Mouse (Mus musculus) MEL (cell line): ENCODE data around the gene 1700029I15Rik. TPM values are rescaled to one million over a fixed set of nuclear protein-coding genes. Genes with fewer than 3 reads are reported as not detected.

Experiments
- DNase-seq: peaks from one replicate; pipeline ENCODE4 v3.0.0; 2011; ENCODE audit warnings: low read depth, low spot score
- H3K27ac ChIP-seq: 2 replicates; pipeline ENCODE4 v1.5.1; 2012; ENCODE audit warnings: low read depth, mild to moderate bottlenecking, control low read depth, low read length, moderate library complexity; ENCODE audit not compliant: control insufficient read depth
- H3K27me3 ChIP-seq, 2 experiments: fragments of 150-350 bp in 1 of 2; sonication (generic) in 1 of 2; 2 replicates each; pipeline ENCODE4 v1.6.1; 2012; ENCODE audit warnings: low read length in 2 of 2, mild to moderate bottlenecking in 2 of 2, improper control_type of control experiment in 1 of 2, moderate library complexity in 1 of 2; ENCODE audit not compliant: insufficient read depth in 2 of 2, control insufficient read depth in 1 of 2
- H3K36me3 ChIP-seq, 2 experiments: 2 replicates each; pipeline ENCODE4 v1.6.1; 2012 to 2014; ENCODE audit warnings: low read length in 2 of 2, improper control_type of control experiment in 1 of 2, inconsistent platforms in 1 of 2, mild to moderate bottlenecking in 1 of 2; ENCODE audit not compliant: insufficient read depth in 2 of 2, control insufficient read depth in 1 of 2
- H3K4me1 ChIP-seq, 2 experiments: fragments of 150-350 bp in 1 of 2; sonication (generic) in 1 of 2; 2 replicates each; pipeline ENCODE4 v1.6.1; 2012; ENCODE audit warnings: low read length in 2 of 2, improper control_type of control experiment in 1 of 2, mild to moderate bottlenecking in 1 of 2; ENCODE audit not compliant: insufficient read depth in 2 of 2, control insufficient read depth in 1 of 2
- H3K4me3 ChIP-seq, 2 experiments: fragments of 150-350 bp in 1 of 2; sonication (generic) in 1 of 2; 2 replicates each; pipeline ENCODE4 v1.5.1; 2012; ENCODE audit warnings: low read depth in 2 of 2, low read length in 2 of 2, mild to moderate bottlenecking in 2 of 2, moderate library complexity in 2 of 2, control low read depth in 1 of 2, improper control_type of control experiment in 1 of 2; ENCODE audit not compliant: control insufficient read depth in 1 of 2, insufficient read depth in 1 of 2
- H3K79me2 ChIP-seq: 2 replicates; pipeline ENCODE4 v1.6.1; 2012; ENCODE audit warnings: mild to moderate bottlenecking, low read length, moderate library complexity; ENCODE audit not compliant: control insufficient read depth, poor library complexity, insufficient read depth
- H3K9ac ChIP-seq: 2 replicates; pipeline ENCODE4 v1.6.1; 2012; ENCODE audit warnings: low read depth, mild to moderate bottlenecking, control low read depth, low read length, moderate library complexity; ENCODE audit not compliant: control insufficient read depth, poor library complexity, severe bottlenecking
- H3K9me3 ChIP-seq: fragments of 150-350 bp; sonication (generic); replicated peaks from 2 replicates; pipeline ENCODE4 v1.6.1; 2012; ENCODE audit warnings: mild to moderate bottlenecking, low read length, improper control_type of control experiment, moderate library complexity; ENCODE audit not compliant: insufficient read depth
- CTCF ChIP-seq, 3 experiments: IDR thresholded peaks in 2 of 3; conservative IDR thresholded peaks in 1 of 3; 2 replicates each; pipeline ENCODE4 v1.5.1; 2011 to 2012; ENCODE audit warnings: low read length in 3 of 3, low read depth in 2 of 3, mild to moderate bottlenecking in 2 of 3, improper control_type of control experiment in 1 of 3, inconsistent platforms in 1 of 3, mixed read lengths in 1 of 3, moderate library complexity in 1 of 3; ENCODE audit not compliant: control insufficient read depth in 1 of 3, insufficient read depth in 1 of 3, poor library complexity in 1 of 3, severe bottlenecking in 1 of 3
- E2F4 ChIP-seq: IDR thresholded peaks from 2 replicates; pipeline ENCODE4 v1.6.1; 2011; ENCODE audit warnings: low read depth, low read length, improper control_type of control experiment, borderline replicate concordance
- ETS1 ChIP-seq: IDR thresholded peaks from 2 replicates; pipeline ENCODE4 v1.6.1; 2012; ENCODE audit warnings: low read depth, mild to moderate bottlenecking, inconsistent platforms, low read length, improper control_type of control experiment, moderate library complexity
- GABPA ChIP-seq: IDR thresholded peaks from 2 replicates; pipeline ENCODE4 v1.6.1; 2012; ENCODE audit warnings: low read depth, mild to moderate bottlenecking, inconsistent platforms, low read length, improper control_type of control experiment, moderate library complexity
- HCFC1 ChIP-seq: IDR thresholded peaks from 2 replicates; pipeline ENCODE4 v1.6.1; 2012; ENCODE audit warnings: low read depth, mild to moderate bottlenecking, inconsistent platforms, low read length, improper control_type of control experiment, moderate library complexity
- MAFK ChIP-seq: IDR thresholded peaks from 2 replicates; pipeline ENCODE4 v1.6.1; 2011; ENCODE audit warnings: low read depth, mild to moderate bottlenecking, low read length, improper control_type of control experiment, borderline replicate concordance
- MEF2A ChIP-seq: IDR thresholded peaks from 2 replicates; pipeline ENCODE4 v1.6.1; 2014; ENCODE audit warnings: low read depth, mild to moderate bottlenecking, inconsistent platforms, low read length, improper control_type of control experiment; ENCODE audit not compliant: poor library complexity, insufficient replicate concordance, severe bottlenecking; ENCODE audit errors: extremely low read depth
- MXI1 ChIP-seq: IDR thresholded peaks from 2 replicates; pipeline ENCODE4 v1.6.1; 2011; ENCODE audit warnings: mild to moderate bottlenecking, low read depth, low read length, improper control_type of control experiment
- POLR2AphosphoS2 ChIP-seq: IDR thresholded peaks from 2 replicates; pipeline ENCODE4 v1.6.1; 2011; ENCODE audit warnings: low read length, improper control_type of control experiment
- RAD21 ChIP-seq: IDR thresholded peaks from 2 replicates; pipeline ENCODE4 v1.6.1; 2011; ENCODE audit warnings: mild to moderate bottlenecking, low read depth, low read length, improper control_type of control experiment
- SMC3 ChIP-seq: IDR thresholded peaks from 2 replicates; pipeline ENCODE4 v1.6.1; 2011; ENCODE audit warnings: low read depth, low read length, improper control_type of control experiment
- TBP ChIP-seq: IDR thresholded peaks from 2 replicates; pipeline ENCODE4 v1.8.0; 2011; ENCODE audit warnings: low read depth, low read length, improper control_type of control experiment
- TCF12 ChIP-seq: IDR thresholded peaks from 2 replicates; pipeline ENCODE4 v1.6.1; 2014; ENCODE audit warnings: low read depth, mild to moderate bottlenecking, inconsistent platforms, low read length, improper control_type of control experiment, moderate library complexity
- UBTF ChIP-seq: IDR thresholded peaks from 2 replicates; pipeline ENCODE4 v1.6.1; 2012; ENCODE audit warnings: low read depth, mild to moderate bottlenecking, inconsistent platforms, low read length, improper control_type of control experiment, moderate library complexity, borderline replicate concordance; ENCODE audit not compliant: insufficient read depth
- ZKSCAN1 ChIP-seq: IDR thresholded peaks from 2 replicates; pipeline ENCODE4 v1.6.1; 2012; ENCODE audit warnings: low read depth, mild to moderate bottlenecking, inconsistent platforms, low read length, improper control_type of control experiment, moderate library complexity
- ZMIZ1 ChIP-seq: IDR thresholded peaks from 2 replicates; pipeline ENCODE4 v1.6.1; 2012; ENCODE audit warnings: low read depth, mild to moderate bottlenecking, inconsistent platforms, low read length, improper control_type of control experiment, moderate library complexity
- polyA plus RNA-seq, 2 experiments: library from polyadenylated mRNA; stranded (reverse) in 1 of 2; unstranded in 1 of 2; fragments of >175 nt in 1 of 2; fragments of >200 nt in 1 of 2; gene quantifications; 2 replicates each; pipeline versions ENCODE4 v1.2.1 to v1.2.4; 2012; ENCODE audit warnings: low replicate concordance in 2 of 2, low read depth in 1 of 2; ENCODE audit not compliant: insufficient read length in 2 of 2, insufficient read depth in 1 of 2, missing spikeins in 1 of 2
- total RNA-seq: library from RNA; depleted of rRNA; stranded (reverse); fragments of 300-350 nt; gene quantifications from 2 replicates; pipeline ENCODE4 v1.2.3, GENCODE M21; 2012

1700029I15Rik gene
- total and polyA plus RNA-seq, 3 experiments, result 0.65 to 3.2 TPM; not detected in 1

GRCm38 (mm10) chr2:92392318-92393264 is 10.3 kb downstream of the 1700029I15Rik start:
- DNase-seq, result no peak
- no peak for TF ChIP-seq UBTF
- TF ChIP-seq TCF12, result no peak
- TF ChIP-seq HCFC1, result no peak
- no peak for TF ChIP-seq GABPA
- TF ChIP-seq MXI1, result no peak
- TF ChIP-seq ETS1, result no peak
- TF ChIP-seq E2F4, result no peak
- no peak for TF ChIP-seq POLR2AphosphoS2
- TF ChIP-seq TBP, result no peak
- TF ChIP-seq ZMIZ1, result no peak
- TF ChIP-seq SMC3, result no peak
- no peak for TF ChIP-seq MAFK
- TF ChIP-seq ZKSCAN1, result no peak
- no peak overlapping the region for H3K4me3 ChIP-seq
- H3K27me3 ChIP-seq, result no peaks in the 10 kb centered on the region
- H3K9me3 ChIP-seq, result no peaks in the 10 kb centered on the region
- no peak overlapping the region for H3K9ac ChIP-seq
- no peak overlapping the region for H3K27ac ChIP-seq
- peaks cover 0 to 11% of the 10 kb centered on the region in 2 experiments; a peak in 2 of 4 replicates for H3K36me3 ChIP-seq
- H3K4me1 ChIP-seq, result peaks cover 9 to 21% of the 10 kb centered on the region in 2 experiments
- H3K79me2 ChIP-seq, result no peaks in the 10 kb centered on the region

GRCm38 (mm10) chr2:92395535-92395934 is 13.2 kb downstream of the 1700029I15Rik start:
- no peak overlapping the region for H3K9ac ChIP-seq
- H3K79me2 ChIP-seq, result no peaks in the 10 kb centered on the region
- H3K36me3 ChIP-seq, result peaks cover 0 to under 1% of the 10 kb centered on the region in 2 experiments; a peak in 2 of 4 replicates
- H3K27ac ChIP-seq, result no peak overlapping the region
- no peak for DNase-seq
- no peak overlapping the region for H3K4me3 ChIP-seq
- peaks cover 2 to 8% of the 10 kb centered on the region in 2 experiments; a peak in 3 of 4 replicates for H3K4me1 ChIP-seq
- no peaks in the 10 kb centered on the region for H3K9me3 ChIP-seq
- TF ChIP-seq MXI1, result no peak
- no peak for TF ChIP-seq UBTF
- TF ChIP-seq CTCF (IDR thresholded peaks at IDR 0.05 in 2 of 3, conservative IDR thresholded peaks at IDR 0.05 in 1 of 3; ENCODE audit: control insufficient read depth in 1 of 3, insufficient read depth in 1 of 3, low read depth in 2 of 3, low read length in 3 of 3, poor library complexity in 1 of 3, severe bottlenecking in 1 of 3), result no peak
- no peak for TF ChIP-seq RAD21
- TF ChIP-seq E2F4, result no peak
- TF ChIP-seq MEF2A, result no peak
- H3K27me3 ChIP-seq, result no peaks in the 10 kb centered on the region
